Mouse (Mus musculus) cerebellum, postnatal 14 days (tissue): ENCODE data around the gene Clk2.

Experiments used
- DNase-seq, 2 experiments: peaks; one replicate each; pipeline ENCODE4 v3.0.0; 2021; ENCODE audit warnings: mixed read lengths in 2 of 2

Clk2 gene

DNA sequence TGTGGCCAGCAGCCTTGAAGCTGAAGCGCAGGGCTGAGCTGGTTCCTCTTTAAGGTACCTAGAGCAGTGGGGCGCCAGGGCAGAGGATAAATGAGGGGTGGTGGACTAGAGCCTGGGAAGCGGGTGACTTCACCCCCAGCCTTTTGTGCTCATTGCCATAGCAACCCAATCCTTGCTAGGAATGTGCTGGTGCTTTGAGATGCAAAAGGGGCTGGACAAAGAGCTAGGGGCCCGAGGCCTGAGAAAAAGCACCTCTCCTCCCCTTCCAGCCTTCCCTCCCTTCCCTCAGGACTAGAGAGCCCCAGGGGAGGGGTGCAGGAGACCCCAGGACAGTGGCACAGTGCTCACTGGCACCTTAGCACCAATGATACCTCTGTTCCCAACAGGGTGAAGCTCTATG, 61.3 kb downstream of the Clk2 start:
- no peak for DNase-seq

DNA sequence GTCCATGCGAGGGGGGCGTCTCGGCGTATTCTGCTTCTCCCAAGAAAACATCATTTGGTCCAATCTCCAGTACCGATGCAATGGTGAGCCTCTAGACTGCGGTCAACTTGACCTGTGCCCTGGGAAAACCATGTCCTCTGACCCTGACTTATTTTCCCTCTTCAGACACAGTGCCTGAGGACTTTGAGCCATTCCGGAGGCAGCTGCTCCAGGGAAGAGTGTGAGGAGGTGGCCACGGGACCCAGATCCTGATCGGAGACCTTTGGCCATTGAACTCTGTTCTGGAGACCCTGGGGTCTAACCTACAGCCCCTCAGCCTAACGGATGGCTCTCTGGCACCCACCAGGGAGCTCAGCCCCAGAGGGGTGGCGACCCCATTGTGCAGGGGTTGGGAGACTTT, 61.8 kb downstream of the Clk2 start:
- no peak for DNase-seq
